Mouse (Mus musculus) myocyte (in vitro differentiated cells): ENCODE results near the gene Tmem123.

Source experiments
- CEBPB ChIP-seq: IDR thresholded peaks from 2 replicates; pipeline ENCODE4 v1.6.1; 2011; ENCODE audit warnings: mild to moderate bottlenecking, moderate library complexity; ENCODE audit not compliant: poor library complexity, insufficient read depth, severe bottlenecking
- MAX ChIP-seq: IDR thresholded peaks from one replicate; pipeline ENCODE4 v1.6.1; 2011; ENCODE audit warnings: low read depth, mild to moderate bottlenecking, control low read depth
- MYOG ChIP-seq, 3 experiments: IDR thresholded peaks; one replicate each; pipeline ENCODE4 v1.6.1; 2011; ENCODE audit warnings: control low read depth in 2 of 3, low read depth in 2 of 3, mild to moderate bottlenecking in 2 of 3; ENCODE audit not compliant: insufficient read length in 2 of 3, control insufficient read depth in 1 of 3, insufficient read depth in 1 of 3
- POLR2A ChIP-seq: IDR thresholded peaks from one replicate; pipeline ENCODE4 v1.6.1; 2011; ENCODE audit warnings: low read depth, mild to moderate bottlenecking, control low read depth, moderate library complexity; ENCODE audit not compliant: insufficient read length
- SRF ChIP-seq: IDR thresholded peaks from one replicate; pipeline ENCODE4 v1.6.1; 2011; ENCODE audit warnings: low read depth; ENCODE audit not compliant: control insufficient read depth, insufficient read length
- TCF12 ChIP-seq: IDR thresholded peaks from one replicate; pipeline ENCODE4 v1.6.1; 2011; ENCODE audit warnings: mild to moderate bottlenecking, control low read depth; ENCODE audit not compliant: poor library complexity, insufficient read depth, severe bottlenecking

DNA sequence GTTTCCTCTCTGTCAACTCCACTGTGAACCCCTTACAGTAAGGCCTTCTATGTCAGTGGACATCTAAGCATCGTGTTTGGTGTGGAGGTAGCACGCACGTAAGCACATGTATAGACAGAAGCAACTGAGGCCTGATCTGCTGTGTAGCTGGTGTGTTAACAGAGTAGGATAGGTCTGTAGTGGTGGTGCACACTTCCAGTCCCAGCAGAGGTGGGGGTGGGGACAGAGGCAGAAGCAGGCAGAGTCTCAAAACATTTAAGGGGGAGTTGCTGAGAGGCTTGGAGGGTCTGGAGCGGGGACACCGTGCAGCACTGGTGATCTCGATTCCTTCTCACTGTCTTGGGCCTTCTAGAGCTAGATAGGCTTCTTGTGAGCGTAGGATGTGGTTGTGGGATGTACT, 22.2 kb downstream of the Tmem123 start:
- TF ChIP-seq MYOG (IDR thresholded peaks at IDR 0.05; ENCODE audit: control insufficient read depth in 1 of 3, insufficient read depth in 1 of 3, insufficient read length in 2 of 3, low read depth in 2 of 3) (no peak), TCF12 (no peak), POLR2A (no peak), CEBPB (no peak), MAX (no peak), SRF (no peak)
